Mouse (Mus musculus) layer of hippocampus, postnatal 36 days (tissue): Measurements from ENCODE around the gene Gid8. TPM values are rescaled to one million over a fixed set of nuclear protein-coding genes. Genes with fewer than 3 reads are reported as not detected.

ENCODE experiments used
- DNase-seq, 2 experiments: peaks; one replicate each; pipeline ENCODE4 v3.0.0; 2022
- total RNA-seq, 2 experiments: library from RNA; stranded (reverse); gene quantifications; 2 replicates each; pipeline ENCODE4 v1.2.3; 2021

Gene Gid8
- total RNA-seq = 10 to 100 TPM; 63.3 to 63.4 TPM

- peak; percentile 96 for DNase-seq
Observed at GRCm38 (mm10) chr2:180709923-180710272, at the start of gene Gid8, which contains the start of gene Dido1. Gene Gid8 (plus strand): TSS chr2:180710117. Gene Dido1 (minus strand): TSS chr2:180709999.

DNA sequence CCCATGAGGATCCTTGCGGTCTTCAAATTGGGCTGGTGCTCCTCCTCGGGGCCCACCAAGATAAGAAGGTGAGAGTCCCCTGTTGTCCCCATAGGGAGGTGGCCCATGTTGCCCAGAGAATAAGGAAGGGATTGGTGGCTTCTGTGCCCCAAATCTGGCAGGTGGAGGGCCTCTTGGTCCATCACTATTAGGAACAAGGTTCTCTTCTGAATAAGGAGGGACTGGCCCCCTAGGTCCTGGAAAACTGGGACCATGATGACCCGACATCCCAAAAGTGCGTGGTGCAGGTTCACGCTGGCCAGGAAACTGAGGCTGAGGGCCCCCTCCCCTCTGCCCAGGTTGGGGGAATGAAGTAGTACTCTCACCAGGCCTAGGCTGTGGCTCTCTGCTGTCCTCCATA, 49.4 kb upstream of the Gid8 start:
- DNase-seq = no peak

DNA sequence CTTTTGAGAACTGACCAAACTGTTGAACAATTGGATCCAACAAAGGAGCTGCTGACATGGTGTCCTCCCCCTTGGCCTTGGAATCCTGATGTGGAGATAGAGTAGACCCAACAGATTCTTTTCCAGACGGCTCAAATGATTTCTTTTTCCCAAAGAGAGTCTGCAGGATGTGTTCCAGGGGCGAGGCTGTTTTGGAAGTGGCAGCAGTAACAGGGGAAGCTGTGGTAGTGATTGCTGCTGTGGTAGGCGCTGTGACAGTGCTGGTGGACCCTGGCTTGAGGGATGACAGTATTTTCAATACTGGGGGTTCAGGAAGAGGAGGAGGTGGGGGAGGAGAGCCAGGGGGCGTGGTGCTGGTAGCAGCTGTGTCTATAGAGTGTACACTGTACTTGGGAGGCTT, 47.9 kb upstream of the Gid8 start:
- no peak for DNase-seq

DNA sequence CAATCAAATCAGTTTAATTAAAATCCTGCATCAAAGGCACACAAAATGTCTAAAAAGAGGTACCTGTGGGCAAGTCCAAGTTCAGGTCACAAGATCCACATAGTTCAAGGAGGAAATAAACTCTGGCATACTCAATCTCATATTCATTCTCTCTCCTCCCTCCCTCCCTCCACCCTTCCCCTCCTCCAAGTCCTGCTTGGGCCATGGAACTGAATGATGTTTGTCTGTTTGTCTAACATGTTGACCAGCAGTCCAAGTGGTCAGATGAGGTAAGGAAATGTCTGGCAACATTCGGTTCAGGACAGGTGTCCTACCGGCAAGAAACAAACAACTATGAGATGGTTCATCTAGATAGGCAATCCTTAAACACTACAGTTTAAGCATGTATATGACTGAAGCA, 33.2 kb upstream of the Gid8 start:
- no peak for DNase-seq

GRCm38 (mm10) chr2:180678609-180679140, 31.2 kb upstream of the Gid8 start:
- DNase-seq = peak; percentile 49 to 72

DNA sequence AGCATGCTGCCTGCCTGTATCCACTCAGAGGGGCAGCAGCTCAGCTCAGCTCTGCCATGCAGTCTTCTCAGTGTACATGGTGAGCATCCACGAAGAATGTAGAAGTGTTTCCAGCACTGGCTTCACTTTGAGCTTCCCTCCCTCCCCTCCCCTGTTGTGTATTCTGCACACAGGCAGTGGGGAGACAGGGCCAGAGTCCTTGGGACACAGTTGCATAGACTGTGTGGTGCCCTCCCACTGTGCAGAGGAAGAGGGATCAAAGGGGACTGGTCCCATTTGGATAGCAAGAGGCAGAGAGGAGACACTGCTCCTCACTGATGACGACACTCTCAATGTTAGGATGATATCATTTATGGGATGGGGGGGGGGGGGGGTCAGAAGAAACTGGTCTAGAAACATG, 28.7 kb upstream of the Gid8 start:
- DNase-seq = no peak

- DNase-seq = no peak
Observed at GRCm38 (mm10) chr2:180683524-180683923, 26.4 kb upstream of the Gid8 start.

- no peak for DNase-seq
Observed at GRCm38 (mm10) chr2:180684031-180684430, 25.9 kb upstream of the Gid8 start.

DNA sequence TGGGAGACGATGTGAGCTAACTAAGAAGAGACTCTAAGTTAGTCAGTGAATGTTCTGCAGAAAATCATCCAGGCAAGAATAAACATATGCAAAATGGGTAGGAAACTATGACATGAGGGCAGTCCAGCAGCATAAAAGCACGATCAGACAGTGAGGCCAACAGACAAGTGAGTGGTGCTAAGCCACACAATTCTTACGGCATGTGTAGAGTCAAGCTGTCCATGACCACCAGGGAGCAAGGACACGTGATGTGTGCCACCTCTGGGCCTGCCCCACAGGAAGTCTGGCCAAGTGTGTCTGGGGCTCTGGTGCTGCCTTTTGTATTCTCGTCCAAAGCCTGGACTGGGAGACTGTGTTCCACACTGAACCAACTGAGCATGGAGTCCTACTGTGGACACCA, 20.1 kb upstream of the Gid8 start:
- DNase-seq = peak in 1 of 2 experiments; percentile 19

DNA sequence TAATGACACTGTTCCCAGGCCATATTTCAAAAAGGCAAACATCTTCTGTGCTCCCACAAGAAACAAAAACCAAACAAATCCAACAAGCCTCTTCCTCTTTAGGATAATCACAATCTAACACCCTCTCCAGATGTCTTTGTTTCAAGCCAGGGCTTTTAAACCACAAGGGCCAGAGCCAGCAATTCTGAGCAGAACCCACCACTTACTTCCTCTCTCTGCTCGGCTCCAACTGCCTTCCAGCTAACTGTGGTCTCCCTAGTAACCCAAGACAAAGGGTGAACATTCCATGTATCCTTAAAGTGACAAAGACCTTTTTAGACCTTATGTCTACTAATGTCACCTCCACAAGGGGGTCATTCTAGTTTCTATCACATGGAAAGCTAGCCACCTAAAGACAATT, 17.3 kb upstream of the Gid8 start:
- DNase-seq = no peak

GRCm38 (mm10) chr2:180695176-180695575, 14.7 kb upstream of the Gid8 start:
- DNase-seq = no peak

- no peak for DNase-seq
Observed at GRCm38 (mm10) chr2:180700457-180700856, 9.5 kb upstream of the Gid8 start.

GRCm38 (mm10) chr2:180701053-180701766, 8.7 kb upstream of the Gid8 start:
- DNase-seq = no peak

- DNase-seq = peak; percentile 91
Observed at GRCm38 (mm10) chr2:180701767-180702621, 7.9 kb upstream of the Gid8 start.

- no peak for DNase-seq
Observed at GRCm38 (mm10) chr2:180702701-180703149, 7.2 kb upstream of the Gid8 start.

DNA sequence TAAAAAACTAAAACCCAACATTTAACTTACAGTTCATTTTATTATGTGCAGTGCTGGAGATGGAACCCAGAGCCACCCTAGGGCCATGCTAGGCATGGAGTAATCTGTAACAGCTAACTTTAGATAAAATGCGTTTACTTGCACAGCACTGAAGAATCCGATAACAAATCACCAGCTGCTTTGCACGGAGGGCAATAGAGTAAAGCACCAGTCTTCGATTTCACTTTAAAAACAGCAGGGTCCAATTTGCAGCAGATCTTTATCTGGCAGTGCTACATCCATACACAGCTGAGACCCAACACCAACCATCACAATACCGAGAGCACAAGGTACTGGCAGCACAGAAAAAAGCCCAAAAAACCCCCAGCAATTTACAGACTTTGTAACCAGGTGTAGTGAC, 6.7 kb upstream of the Gid8 start:
- no peak for DNase-seq

DNA sequence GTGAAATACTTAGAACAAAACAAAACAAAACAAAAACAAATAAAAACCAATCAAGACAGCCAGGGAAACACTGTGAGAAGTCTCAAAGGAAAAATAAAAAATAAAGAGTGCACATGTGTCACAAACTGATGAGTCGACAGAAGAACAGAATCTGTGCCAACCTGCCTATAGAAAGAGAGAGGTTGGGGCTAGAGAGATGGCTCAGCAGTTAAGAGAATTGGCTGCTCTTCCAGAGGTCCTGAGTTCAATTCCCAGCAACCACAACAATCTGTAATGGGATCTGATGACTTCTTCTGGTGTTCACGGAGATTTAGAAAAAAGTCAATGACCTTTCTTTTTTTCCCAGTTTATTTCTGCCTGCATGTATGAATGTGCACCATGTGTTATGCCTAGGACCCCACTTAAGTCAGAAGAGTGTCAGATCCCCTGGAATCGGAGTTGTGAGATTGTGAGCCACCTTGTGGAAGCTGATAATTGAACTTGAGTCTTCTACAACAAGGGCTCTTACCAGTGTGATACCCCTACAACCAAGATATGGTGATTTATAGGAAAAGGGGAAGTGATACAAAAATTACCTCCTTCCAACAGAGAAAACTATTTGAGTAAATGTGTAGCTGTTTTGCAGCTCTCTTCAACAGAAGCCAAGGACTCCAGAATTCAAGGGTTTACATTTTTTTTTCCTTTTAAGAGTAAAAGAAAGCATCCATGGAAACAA, 6.1 kb upstream of the Gid8 start:
- DNase-seq = no peak

- DNase-seq = no peak
Observed at GRCm38 (mm10) chr2:180704591-180704990, 5.3 kb upstream of the Gid8 start.

- DNase-seq = no peak
Observed at GRCm38 (mm10) chr2:180705066-180705465, 4.9 kb upstream of the Gid8 start.

DNA sequence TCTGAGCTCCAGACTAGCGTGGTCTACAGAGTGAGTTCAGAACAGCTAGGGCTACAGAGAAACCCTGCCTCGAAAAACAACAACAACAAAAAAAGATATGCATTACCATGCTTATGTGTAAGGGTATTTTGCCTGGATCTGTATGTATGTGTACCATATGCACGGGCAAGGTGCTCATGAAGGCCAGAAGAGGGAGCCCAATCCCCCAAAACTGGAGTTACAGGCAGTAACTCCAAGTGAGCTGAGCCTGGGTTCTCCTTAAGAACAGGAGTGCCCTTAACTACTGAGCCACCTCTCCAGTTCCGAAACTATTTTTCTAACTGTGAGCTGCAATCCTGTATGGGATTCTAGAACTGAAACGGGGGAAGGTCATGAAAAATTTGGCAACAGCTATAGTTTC, 3.9 kb upstream of the Gid8 start:
- no peak for DNase-seq

DNA sequence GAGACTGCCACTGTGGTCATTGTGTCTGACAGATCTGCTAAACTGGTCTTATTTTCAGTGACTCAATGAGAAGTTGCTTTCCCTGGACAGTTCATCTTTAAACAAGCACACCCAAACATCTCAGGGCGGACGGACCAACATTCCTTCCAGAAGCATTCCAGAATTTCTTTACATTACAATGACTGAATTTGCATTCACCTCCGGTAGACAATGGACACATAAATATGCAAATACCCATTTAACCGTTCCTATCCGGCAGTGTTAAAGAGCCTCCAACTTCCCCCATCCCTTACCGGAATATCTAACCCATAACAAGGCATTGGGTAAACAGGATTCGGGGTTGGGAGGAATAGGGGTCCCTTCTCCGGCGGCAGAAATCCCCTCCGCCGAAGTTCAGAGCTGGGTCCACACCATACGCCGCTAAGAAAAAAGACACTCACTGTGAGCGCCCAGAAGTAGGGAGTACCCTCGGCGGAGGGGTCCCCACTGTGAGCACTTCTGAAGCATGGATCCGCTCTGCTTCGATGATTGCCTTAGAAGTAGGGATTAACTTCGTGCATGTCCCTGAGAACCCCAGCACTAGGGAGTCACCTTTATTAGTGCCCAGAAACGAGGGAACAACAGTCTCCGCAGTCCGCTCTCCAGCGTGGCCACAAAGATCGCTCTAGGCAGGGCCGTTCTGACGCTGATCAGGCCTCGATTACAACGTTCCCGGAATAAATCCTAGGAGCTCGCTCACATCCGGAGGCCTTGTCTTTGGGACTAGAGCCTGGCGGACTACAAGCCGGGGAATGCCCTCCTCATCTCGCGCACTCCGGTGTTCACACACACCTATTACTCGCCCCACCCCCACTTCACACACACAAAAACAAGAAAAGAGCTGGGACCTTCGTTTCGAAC, 644 bp upstream of the Gid8 start:
- no peak for DNase-seq
